Mouse (Mus musculus) gastrocnemius, postnatal 10 days (tissue): ENCODE data around the gene Shroom3. TPM values are rescaled to one million over a fixed set of nuclear protein-coding genes. Genes with fewer than 3 reads are reported as not detected.

Experiments used
- DNase-seq: peaks from one replicate; pipeline ENCODE4 v3.0.0; 2021; ENCODE audit warnings: mixed read lengths
- total RNA-seq, 2 experiments: library from RNA; stranded (reverse); gene quantifications; 2 replicates each; pipeline ENCODE4 v1.2.3; 2021

The Shroom3 gene
- total RNA-seq, 2 experiments from 2014 or later, result 1.8 to 3.2 TPM

- no peak for DNase-seq
Measured at GRCm38 (mm10) chr5:92751488-92751887, 68.3 kb downstream of the Shroom3 start.

- DNase-seq, result no peak
Measured at GRCm38 (mm10) chr5:92755241-92755775, 72.1 kb downstream of the Shroom3 start.

- DNase-seq, result no peak
Measured at GRCm38 (mm10) chr5:92759156-92759745, 76.0 kb downstream of the Shroom3 start.

- no peak for DNase-seq
Measured at GRCm38 (mm10) chr5:92760542-92760941, 77.3 kb downstream of the Shroom3 start.

GRCm38 (mm10) chr5:92761615-92762353 lies 78.5 kb downstream of the Shroom3 start:
- DNase-seq, result no peak

GRCm38 (mm10) chr5:92762425-92762824 lies 79.2 kb downstream of the Shroom3 start:
- DNase-seq, result no peak

- DNase-seq, result no peak
Measured at GRCm38 (mm10) chr5:92763546-92763952, 80.3 kb downstream of the Shroom3 start.

- DNase-seq, result no peak
Measured at GRCm38 (mm10) chr5:92766301-92766700, 83.1 kb downstream of the Shroom3 start.

GRCm38 (mm10) chr5:92767194-92767777 lies 84.1 kb downstream of the Shroom3 start:
- no peak for DNase-seq

GRCm38 (mm10) chr5:92767857-92768291 lies 84.6 kb downstream of the Shroom3 start:
- DNase-seq, result no peak

GRCm38 (mm10) chr5:92773821-92774220 lies 90.6 kb downstream of the Shroom3 start:
- DNase-seq, result no peak

- DNase-seq, result no peak
Measured at GRCm38 (mm10) chr5:92774419-92774818, 91.2 kb downstream of the Shroom3 start.

- no peak for DNase-seq
Measured at GRCm38 (mm10) chr5:92774893-92775292, 91.7 kb downstream of the Shroom3 start.

GRCm38 (mm10) chr5:92778395-92778794 lies 95.2 kb downstream of the Shroom3 start:
- no peak for DNase-seq

- DNase-seq, result no peak
Measured at GRCm38 (mm10) chr5:92781082-92781481, 97.8 kb downstream of the Shroom3 start.

GRCm38 (mm10) chr5:92784037-92784860 lies 101.0 kb downstream of the Shroom3 start:
- DNase-seq, result no peak

- DNase-seq, result no peak
Measured at GRCm38 (mm10) chr5:92785870-92786436, 102.7 kb downstream of the Shroom3 start.

- peak; percentile 38 for DNase-seq
Measured at GRCm38 (mm10) chr5:92788990-92789389, 105.8 kb downstream of the Shroom3 start.

GRCm38 (mm10) chr5:92796089-92796990 lies 113.1 kb downstream of the Shroom3 start:
- no peak for DNase-seq

GRCm38 (mm10) chr5:92797981-92798380 lies 114.7 kb downstream of the Shroom3 start:
- DNase-seq, result no peak

- DNase-seq, result no peak
Measured at GRCm38 (mm10) chr5:92804379-92804778, 121.1 kb downstream of the Shroom3 start.
